Mouse (Mus musculus) testis, postnatal 10 days (tissue): ENCODE results near the gene Ovch2.
"Not testable (repeated sequence)": the region's sequence is repeated elsewhere in the genome, so short reads cannot be mapped to it uniquely, and the experiment has no call there.

ENCODE experiments used
- DNase-seq: peaks from one replicate; pipeline ENCODE4 v3.0.0; 2021; ENCODE audit warnings: low spot score

Gene Ovch2

GRCm38 (mm10) chr7:107801108-107801507, at the start of gene Ovch2:
Gene Ovch2, minus strand, starts transcription at chr7:107801208.
- no peak for DNase-seq

DNA sequence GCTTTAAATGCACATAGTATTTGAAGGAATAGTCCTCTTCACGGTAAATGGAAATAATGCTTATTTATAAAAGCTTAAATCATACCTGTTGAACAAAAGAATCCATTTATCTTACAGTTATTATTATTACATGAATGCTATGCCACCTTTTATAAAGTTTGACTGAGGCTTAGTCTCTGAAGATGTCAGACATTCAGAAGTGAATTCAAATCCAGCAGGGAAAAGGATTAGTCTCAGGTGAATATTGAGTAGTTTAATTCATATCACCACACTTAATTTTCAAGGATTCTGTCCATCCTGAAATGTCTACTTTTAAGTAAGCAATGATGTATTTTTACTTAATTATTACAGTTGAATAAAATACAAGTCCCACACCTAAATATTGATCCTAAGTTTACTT, 46.4 kb upstream of the Ovch2 start, which contains the start of gene Olfr470:
Gene Olfr470 (minus strand): TSS at position 101 of the 400 bp plus-strand sequence.
- DNase-seq: not testable (repeated sequence)

DNA sequence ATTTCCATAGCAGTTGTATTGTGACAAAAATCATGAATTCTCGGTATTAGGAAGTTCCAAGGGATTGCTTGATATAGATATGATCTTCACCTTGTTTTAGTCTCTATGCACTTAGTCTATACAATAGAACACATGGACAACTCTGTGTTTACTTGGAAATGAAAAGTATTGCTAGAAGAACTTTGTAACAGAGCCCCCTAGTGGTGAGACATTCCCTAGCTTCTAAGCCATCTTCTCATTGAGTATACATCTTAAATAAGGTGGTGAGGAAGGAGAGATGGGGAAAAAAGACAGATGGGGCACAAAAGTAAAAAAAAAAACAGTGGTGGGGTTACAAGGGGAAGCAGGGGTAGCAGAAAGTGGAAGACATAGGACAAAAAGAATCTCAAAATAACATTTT, 40.7 kb upstream of the Ovch2 start:
- DNase-seq: no peak

GRCm38 (mm10) chr7:107825441-107825840, 24.4 kb upstream of the Ovch2 start, which contains the start of gene Olfr469:
Gene Olfr469, minus strand, starts transcription at chr7:107825541.
- not testable (repeated sequence) for DNase-seq

DNA sequence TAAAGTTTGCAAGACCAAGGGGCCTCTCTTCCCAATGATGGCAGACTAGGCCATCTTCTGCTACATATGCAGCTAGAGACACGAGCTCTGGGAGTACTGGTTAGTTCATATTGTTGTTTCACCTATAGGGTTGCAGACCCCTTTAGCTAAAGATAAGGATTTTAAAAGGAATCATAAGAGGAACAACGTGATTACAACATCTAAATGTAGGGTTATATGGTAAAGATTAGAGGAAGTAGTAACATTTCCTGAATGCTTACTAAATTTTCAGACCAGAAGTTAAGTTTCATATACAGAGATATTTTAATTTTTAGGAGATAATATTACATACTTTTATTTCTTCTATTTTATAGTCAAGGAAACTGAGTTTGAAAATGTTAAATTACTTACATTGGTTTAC, 22.9 kb upstream of the Ovch2 start:
- DNase-seq: not testable (repeated sequence)

DNA sequence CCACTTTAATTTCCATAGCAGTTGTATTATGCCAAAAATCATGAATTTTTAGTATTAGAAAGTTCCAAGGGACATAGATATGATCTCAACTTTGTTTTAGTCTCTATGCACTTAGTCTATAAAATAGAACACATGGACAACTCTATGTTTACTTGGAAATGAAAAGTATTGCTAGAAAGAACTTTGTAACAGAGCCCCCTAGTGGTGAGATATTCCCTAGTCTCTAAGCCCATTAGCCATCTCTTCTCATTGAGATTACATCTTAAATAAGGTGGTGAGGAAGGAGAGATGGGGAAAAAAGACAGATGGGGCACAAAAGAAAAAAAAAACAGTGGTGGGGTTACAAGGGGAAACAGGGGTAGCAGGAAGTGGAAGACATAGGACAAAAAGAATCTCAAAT, 18.4 kb upstream of the Ovch2 start:
- no peak for DNase-seq

DNA sequence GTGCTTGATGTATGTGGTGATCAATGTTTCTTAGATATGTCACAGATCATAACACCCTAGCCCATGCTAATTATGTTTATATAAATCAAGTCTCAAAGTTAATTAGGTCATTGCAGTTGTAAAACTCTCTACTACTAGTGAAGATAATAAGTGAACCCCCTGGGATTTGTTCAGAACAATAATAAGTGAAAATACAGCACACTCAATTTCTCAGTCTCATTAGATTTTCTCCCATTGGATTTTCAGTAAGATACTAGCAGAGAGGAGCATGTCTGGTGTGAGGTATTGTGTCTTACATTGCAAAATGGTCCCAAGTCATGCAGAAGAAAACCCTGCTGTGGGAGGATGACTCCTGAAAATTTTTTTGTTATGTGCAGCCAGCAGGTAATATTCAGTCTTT, 11.0 kb upstream of the Ovch2 start, which contains the start of gene Olfr467:
Gene Olfr467 (plus strand): TSS at position 301 of the 400 bp plus-strand sequence.
- no peak for DNase-seq

- no peak for DNase-seq
These were observed 1.1 kb upstream of the Ovch2 start for GRCm38 (mm10) chr7:107802138-107802537.

- DNase-seq: no peak
These were observed 4.5 kb downstream of the Ovch2 start for GRCm38 (mm10) chr7:107796500-107796899.

DNA sequence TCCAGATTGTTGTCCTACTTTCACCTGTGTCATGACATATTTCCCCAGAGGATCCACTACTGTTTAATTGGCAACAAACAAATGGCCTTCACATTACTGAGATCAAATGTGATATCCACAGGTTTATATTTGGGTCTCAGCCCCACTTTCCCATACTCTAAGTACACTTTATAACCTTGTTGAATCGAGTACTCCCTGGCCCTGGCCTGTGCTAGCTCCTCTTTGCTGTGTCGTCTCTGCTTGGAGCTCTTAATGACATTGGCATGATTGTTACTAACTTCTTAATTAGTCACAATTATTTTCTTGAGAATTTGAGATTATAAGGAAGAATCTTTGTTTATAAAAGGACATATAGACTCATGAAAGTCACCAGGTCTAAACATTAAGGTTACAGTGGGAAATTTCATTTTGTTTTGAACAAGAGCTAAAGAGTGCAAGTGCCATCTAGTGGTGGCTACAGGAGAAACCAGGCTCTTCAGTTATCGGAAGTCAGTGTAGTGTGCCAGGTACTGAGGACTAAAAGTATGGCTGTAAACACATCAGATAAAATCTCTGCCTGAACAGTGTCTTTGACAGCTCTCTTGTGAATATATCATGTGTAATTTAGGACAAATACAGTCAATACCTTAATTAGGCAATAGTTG, 12.9 kb downstream of the Ovch2 start:
- DNase-seq: no peak

GRCm38 (mm10) chr7:107779611-107780010, 21.4 kb downstream of the Ovch2 start:
- no peak for DNase-seq

- DNase-seq: no peak
These were observed 22.8 kb downstream of the Ovch2 start for GRCm38 (mm10) chr7:107778216-107778615.

- no peak for DNase-seq
These were observed 30.2 kb downstream of the Ovch2 start for GRCm38 (mm10) chr7:107770812-107771211.

- no peak for DNase-seq
These were observed 43.5 kb downstream of the Ovch2 start, which contains the start of gene Cyb5r2 for GRCm38 (mm10) chr7:107757308-107758151. Gene Cyb5r2, minus strand, starts transcription at chr7:107758032.

DNA sequence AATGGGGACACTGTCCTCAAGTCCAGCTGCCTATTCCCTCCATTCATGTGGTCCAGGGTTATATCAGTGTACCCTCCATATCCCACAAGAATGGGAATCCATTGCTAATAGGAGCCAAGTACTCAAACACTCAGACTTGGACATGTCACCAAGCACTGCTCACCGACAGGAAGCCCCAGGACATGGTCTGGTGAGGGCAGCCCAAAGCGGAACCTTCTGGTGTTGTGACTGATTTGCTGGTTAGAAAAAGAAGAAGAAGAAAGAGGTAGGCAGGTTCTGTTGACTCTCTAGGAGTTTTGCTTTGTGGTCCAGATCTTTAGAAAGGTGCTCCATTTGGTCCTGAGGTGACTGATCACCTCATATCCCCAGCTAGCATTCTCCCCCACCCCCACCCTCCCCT, 44.3 kb downstream of the Ovch2 start:
- DNase-seq: no peak

DNA sequence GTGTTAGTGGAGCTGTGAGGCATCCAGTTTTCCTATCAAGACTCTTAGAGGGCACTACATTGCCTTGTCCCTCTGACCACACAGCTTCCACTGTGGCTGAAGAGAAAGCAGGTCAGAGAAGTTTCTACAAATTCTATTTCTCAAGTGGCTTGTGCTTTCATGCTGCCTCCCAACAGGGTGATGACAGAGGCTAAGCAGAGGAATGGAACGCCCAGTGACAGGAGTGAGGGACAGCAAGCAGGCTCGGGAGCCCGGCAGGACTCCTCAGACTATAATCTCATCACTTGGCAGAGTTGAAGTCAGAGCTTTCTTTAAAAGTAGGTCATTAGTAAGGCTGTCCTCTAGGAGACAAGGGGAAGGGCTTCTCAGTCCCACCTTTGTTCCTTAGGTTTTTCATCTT, 45.1 kb downstream of the Ovch2 start:
- DNase-seq: no peak

GRCm38 (mm10) chr7:107752031-107752520, 48.9 kb downstream of the Ovch2 start:
- DNase-seq: no peak

GRCm38 (mm10) chr7:107749721-107750120, 51.3 kb downstream of the Ovch2 start:
- DNase-seq: no peak

GRCm38 (mm10) chr7:107749270-107749669, 51.7 kb downstream of the Ovch2 start:
- DNase-seq: no peak

GRCm38 (mm10) chr7:107747954-107748353, 53.1 kb downstream of the Ovch2 start:
- DNase-seq: peak; percentile 83

- no peak for DNase-seq
These were observed 53.5 kb downstream of the Ovch2 start for GRCm38 (mm10) chr7:107747476-107747875.

- no peak for DNase-seq
These were observed 55.0 kb downstream of the Ovch2 start for GRCm38 (mm10) chr7:107746036-107746435.

DNA sequence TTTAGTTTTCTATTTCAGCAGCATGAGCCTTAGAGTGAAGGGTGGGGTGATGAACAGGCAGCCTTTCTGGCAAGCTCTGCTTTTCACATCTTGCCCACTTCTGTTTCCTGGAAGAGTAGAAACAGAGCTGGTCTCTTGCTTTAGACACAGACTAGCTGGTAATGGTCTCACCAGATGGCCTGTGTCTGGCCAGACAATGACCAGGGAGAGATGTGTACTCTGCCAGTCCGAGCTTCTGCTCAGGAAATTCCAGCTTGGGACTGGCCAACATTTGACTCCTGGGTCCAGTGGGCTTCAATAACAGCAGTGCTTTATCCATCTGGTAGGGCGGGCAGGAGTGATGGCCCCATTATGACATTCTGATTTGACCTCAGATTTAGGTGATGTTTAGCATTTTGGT, 55.9 kb downstream of the Ovch2 start:
- DNase-seq: no peak
